Mouse (Mus musculus) v-Abl transformed pro-B cells (cell line): ENCODE results near the gene P4htm.
"Not testable (repeated sequence)": the region's sequence is repeated elsewhere in the genome, so short reads cannot be mapped to it uniquely, and the experiment has no call there.

Experiments
- in situ Hi-C, 2 experiments: fragments of 400-800 bp; cut with MboI; formaldehyde crosslinking; loops; one replicate each; pipeline ENCODE4 v1.15.1; 2025; ENCODE audit not compliant: unreplicated experiment in 2 of 2

Gene P4htm

DNA sequence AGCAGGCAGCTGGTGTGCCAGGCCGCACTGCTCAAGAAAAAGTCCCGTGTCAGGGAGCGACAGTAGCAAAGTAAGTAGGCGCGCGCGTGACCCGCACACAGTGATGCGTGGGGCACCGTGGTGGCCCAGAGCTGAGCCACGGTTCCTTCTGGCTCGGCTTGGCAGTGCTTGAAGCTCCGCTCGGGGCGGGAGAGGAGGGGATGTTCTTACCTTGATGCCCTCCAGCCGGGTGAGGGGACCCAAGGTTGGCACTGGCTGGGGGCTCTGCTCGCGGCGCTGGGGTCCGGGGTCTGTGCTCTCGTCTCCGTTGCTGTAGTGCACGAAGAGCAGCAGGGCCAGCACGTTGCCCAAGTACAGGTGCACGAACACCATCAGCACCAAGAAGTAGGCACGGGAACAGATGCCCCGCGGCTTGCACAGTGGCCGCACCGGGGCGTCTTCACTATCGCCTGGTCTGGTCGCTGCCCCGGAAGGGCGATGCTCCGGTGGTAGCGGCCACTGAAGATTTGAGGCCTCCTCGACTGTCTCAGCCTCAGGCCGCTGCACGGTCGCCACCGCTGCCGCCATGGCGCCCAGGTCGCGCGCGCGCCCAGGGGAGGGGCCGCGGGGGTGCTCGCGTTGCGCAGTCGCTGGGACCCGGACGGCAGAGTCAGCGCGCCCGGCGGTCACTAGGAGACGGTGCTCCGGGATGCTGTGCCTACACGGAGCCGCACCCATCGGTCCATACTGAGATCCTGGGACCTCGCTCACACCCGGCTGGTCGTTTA, at the start of gene P4htm:
Gene P4htm, minus strand, starts transcription at position 670 of the 767 bp plus-strand sequence.
- in situ Hi-C loops, result no loop called here

DNA sequence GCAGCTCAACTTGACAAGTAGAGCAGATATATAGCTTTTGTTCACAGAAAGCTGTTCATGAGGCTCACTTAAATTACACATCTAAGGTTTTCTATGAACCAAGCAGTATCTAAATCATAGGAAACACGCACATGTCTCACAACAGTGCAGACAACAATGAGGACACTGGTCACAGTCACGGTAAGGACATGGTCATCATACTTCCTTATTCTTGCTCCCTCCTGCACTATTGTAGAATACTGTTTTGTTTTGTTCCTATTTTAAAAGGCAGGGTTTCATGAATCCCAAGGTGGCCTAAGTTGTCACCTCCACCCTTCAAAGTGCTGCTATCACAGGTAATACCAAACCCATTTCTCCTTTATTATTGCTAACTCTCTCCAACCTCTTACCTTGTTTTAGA, 42.4 kb upstream of the P4htm start:
- in situ Hi-C loops, result no loop called here

DNA sequence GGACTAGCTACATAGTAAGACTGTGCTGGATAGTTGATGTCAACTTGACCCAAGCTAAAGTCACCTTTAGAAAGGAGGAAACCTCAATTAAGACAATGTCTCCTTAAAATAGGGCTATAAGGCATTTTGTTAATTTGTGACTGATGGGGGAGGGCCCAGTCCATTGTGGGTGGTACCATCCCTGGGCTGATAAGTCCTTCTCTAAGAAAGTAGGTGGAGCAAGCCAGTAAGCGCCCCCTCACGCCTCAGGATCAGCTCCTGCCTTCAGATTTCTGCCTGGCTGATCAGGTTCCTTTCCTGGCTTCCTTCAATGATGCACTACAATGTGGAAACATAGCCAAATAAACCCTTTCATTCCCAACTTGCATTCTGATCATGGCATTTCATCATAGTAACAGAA, 37.9 kb upstream of the P4htm start:
- in situ Hi-C loops, result no loop called here

DNA sequence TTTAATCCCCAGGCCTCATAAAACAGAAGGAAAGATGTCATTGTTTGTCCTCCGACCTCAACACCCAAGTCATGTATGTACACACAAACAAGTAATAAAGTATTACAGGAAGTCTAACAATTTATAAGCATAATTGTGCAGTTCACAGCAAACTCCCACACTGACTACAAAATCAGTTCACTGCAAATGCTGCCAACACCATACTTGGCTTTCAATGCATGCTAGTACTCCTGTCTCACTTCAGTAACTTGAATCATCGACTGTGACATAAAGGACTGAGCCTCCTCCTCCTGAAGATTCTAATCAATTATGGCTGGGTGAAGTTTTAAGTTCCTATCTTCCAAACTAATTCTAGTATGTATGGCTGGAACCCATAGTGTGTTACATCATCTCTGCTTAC, 36.4 kb upstream of the P4htm start:
- in situ Hi-C loops, result no loop called here

DNA sequence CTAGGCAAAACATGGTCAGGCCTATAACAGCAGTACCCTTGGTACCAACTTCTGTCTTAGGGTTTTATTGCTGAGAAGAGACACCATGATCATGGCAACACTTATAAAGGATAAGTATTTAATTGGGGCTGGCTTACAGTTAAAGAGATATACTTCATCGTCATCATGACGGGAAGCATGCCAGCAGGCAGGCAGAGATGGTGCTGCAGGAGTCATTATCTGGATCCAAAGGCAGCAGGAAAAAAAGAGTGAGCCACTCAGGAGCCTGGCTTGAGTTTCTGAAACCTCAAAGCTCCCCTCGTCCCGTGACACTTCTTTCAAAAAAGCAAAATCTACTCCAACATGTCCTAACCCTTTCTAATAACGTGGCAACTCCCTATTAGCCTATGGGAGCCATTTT, 34.9 kb upstream of the P4htm start:
- in situ Hi-C loops, result no loop called here

DNA sequence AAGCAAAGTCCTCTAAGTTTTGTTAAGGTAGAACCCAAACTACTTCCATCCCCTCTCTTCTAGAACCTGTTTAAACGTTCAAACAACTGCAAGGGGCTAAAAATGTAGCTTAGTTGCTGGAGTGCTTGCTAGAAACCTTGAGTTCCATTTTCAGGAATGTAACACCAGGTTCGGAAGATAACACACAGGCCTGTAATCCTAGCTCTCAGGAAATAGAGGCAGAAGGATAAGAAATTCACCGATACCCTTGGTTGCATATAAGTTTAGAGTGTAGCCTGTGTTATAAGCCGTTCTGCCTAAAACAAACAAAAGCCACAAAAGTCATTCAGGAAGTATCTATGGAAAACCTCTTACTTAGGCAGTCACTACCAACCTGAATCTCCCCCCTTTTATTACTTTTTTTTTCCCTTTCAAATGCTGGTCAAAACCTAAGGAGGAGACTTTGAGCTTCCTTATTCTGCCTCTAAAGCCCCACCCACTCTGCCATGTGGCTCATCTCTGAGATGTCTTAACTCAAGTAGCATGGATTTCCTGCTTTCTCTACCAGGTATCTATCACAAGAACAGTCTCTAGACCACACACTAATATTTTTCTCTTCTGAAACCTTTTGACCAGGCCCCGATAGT, 34.3 kb upstream of the P4htm start:
- in situ Hi-C loops, result no loop called here

DNA sequence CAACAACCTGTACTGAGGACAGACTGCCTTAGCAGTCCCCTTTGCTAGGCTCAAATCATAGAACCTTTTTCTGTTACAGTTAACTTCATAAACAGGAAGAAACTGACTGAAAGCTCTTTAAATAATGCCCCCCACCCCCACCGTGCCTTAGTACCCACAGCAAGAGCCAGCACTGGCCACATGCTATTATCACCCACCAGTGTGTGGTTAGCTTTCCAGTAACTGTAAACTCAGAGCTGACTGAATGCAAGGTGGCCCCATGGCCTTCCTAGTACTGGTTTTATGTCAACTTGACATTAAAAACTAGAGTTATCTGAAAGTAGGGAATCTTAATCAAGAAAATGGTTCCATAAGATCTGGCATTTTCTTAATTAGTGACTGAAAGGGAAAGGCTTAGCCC, 33.2 kb upstream of the P4htm start:
- in situ Hi-C loops, result no loop called here

DNA sequence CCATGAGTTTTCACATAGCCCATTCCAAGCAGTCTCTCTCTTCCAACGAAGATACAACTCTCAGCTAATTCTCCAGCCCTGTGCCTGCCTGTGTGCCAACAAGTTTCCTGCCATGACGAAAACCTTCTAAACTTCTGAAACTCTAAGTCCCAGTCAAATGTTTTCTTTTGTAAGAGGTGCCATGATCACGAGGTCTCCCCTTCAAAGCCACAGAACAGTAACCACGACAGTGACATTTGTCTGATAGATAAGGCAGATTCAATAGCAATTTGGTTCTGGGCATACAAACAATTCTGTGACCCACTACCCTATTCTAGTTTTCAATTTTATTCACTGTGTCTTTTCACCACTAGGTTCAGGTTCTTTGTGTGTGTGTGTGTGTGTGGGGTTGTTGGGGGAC, 30.7 kb upstream of the P4htm start:
- in situ Hi-C loops, result no loop called here

DNA sequence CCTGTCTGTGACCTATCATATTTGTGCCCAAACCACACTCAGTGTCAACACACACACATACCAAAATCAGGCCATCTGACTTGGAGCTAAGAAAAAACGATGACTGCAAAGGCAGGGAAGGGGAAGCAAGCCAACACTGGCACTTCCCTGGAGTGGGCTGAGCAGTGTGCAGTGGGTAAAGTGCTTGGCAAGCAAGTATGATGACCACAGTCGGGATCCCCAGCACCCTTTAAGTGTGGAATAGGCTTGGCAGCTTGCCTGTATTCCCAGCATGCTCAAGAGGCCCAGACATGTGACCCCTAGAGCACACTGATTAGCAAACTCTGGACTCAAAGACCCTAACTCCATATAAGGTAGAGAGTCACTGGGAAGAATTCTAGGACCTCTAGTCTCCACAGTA, 29.0 kb upstream of the P4htm start:
- in situ Hi-C loops, result no loop called here

DNA sequence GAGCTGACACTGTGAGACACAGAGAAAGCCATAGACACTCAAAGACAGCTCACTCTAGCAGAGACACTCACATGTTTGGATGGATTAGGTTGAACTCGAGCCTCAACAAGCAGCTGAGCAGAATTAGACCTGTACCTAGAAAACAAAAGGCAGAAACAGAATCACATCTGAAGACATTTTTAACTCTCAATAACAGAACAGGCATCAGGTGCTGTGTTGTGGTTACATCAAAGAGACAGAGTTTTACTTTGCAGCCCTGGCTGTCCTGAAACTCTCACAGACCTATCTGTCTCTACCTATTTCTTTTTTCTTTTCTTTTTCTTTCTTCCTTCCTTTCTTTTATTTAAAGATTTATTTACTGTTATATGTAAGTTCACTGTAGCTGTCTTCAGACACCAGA, 19.8 kb upstream of the P4htm start:
- in situ Hi-C loops, result no loop called here

DNA sequence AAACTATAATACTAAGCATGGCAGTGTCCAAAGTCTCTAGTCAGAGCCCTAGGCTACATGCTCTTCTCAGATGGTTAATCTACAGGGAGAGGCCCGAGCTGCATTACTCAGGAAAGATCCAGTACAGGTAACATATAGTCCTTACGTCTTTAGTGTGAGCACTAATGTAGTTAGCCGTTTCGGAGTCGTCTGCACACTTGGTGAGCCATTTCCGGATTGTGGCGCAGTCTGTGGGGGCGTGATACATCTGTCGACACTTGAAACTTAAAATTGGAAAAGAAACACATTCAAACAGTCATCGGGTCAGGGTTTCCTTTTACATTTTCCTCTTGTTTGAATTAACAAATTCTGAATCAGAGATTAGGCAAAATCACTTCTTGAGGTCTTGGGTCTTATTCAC, 14.0 kb upstream of the P4htm start:
- in situ Hi-C loops, result no loop called here

DNA sequence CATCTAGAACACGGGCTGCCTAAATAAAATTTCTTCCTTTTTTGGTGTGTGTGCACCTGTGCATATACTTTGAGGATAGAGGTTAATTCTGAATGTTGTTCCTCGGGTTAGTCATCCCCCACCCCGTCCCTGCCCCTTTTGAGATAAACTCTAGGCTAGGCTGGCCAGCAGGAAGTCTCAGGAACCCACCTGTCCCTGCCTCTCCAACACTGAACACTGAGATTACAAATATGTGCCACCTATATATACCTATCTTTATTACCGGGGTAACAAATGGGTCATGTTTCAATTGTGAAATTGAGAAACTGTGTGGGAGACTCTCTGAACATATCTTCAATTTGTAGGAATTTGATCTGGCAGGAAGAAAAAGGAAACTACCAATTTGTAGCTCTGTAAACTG, 11.4 kb upstream of the P4htm start:
- in situ Hi-C loops, result no loop called here

DNA sequence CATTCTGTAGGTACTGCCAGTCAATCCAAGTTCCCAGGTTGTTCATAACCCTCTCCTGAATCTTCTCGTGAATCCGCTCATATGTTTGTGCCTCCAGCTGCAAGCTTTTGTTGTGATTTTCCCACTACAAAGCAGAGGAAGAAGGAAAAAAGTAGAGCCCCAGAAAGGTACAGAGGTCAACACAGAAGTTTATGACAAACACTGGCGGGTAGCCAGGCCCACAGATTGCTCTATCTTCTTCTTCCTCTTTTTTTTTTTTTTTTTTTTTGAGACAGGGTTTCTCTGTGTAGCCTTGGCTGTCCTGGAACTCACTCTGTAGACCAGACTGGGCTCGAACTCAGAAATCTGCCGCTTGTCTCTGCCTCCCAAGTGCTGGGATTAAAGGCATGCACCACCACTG, 10.5 kb upstream of the P4htm start:
- in situ Hi-C loops, result not testable (repeated sequence)

DNA sequence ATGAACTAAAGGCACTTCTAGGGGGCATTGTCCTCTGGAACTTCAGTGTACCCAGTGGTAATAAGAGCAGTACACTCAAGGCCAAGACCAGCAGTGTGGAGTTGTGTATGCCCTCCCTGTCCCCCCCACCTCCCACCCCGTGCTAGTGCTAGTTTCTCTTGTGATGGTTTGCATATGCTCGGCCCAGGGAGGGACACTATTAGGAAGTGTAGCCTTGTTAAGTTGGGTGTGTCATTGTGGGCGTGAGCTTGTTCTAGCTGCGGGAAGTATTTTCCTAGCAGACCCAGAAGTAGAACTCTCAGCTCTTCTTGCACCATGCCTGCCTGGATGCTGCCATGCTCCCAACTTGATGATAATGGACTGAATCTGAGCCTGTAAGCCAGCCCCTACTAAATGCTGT, 4.5 kb upstream of the P4htm start:
- in situ Hi-C loops, result no loop called here

DNA sequence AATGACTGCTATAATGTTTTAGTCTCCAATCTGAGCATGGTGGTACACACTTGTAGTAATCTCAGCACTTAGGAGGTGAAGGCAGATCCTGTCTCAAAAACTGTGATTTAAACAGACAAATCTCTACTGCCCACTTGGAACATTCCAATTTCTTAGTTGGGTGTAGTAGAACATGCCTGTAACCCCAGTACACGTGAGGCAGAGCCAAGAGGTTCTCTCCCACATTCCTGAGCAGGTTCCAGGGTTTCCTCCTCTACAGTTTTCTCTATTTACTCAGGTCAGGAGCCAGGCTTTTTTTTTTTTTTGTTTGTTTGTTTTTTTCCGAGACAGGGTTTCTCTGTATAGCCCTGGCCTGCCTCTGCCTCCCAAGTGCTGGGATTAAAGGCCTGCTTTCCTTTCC, 2.5 kb upstream of the P4htm start:
- in situ Hi-C loops, result no loop called here

DNA sequence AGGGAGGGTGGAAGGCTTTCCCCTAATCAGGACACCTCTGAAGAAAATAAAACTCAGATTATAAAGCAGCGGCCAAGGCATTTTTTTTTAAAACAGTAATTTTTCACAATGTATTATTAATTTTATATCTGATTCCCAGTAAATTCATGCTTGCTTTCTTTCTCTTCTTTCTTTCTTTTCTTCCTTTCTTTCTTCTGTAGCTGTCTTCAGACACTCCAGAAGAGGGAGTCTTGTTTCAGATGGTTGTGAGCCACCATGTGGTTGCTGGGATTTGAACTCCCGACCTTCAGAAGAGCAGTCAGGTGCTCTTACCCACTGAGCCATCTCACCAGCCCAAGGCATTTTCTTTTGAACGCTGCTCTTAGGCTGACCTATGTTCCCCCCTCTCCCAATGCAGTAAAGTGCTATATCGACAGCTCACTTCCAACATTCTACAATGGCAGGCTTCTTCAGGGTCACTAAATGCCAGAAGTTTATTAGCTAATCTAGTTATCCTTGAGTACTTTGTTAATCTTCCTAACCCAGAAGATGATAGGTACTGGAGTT, 1.6 kb upstream of the P4htm start:
- in situ Hi-C loops, result no loop called here

DNA sequence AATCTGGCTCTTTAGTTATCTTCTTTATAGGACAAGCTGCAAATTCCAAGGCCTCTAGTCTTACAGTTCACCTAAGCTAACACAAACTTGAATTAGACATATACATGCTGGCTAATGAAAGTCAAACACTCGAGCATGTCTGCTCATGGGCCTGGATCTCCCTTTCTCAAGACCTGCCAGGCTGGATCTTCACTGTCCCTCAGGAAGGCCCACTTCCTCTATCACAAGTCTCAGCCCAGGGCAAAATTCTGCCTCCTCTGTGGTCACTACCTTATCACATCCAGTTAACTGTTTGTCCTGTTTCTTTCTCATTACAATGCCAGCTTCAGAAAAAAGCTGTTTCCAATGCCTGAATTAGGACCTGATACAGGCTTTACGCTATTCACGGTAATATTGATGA, 3.1 kb downstream of the P4htm start:
- in situ Hi-C loops, result no loop called here

DNA sequence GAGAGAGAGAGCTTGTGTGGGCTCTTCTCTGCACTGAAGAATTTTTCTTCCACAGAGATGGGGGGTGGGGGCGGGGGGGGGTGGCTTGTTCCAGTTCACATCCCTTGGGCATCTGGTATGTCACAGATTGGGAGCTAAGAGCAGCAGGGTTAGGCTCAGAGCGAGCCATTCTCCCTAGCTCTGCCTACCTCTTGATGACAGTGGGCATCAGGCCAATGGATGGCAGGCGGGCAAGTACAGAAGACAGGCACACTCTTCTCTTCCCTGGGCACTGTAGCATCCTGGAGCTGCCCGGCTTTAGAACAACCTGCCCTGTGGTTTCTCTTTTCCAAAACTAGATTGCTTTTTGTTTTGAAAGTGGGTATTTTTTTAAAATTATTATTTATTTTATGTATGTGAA, 6.0 kb downstream of the P4htm start:
- in situ Hi-C loops, result no loop called here

DNA sequence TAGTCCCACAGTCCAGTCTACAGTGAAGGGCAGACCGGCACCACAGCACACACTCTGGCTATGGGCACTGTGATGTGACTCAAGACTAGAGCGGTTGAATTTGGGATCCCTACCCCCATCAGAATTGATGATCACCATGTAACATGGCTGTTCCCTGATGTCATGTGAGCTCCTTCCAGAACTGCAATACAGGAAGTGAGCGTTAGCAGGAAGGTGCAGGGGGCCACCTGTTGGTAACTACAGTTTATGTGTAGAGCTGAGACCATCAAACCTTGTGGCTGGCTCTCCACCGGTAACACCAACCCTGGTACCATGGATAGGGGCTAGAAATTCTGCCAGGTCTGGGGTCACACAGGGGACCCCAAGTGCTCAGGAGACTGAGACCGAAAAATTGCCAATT, 8.2 kb downstream of the P4htm start:
- in situ Hi-C loops, result no loop called here

DNA sequence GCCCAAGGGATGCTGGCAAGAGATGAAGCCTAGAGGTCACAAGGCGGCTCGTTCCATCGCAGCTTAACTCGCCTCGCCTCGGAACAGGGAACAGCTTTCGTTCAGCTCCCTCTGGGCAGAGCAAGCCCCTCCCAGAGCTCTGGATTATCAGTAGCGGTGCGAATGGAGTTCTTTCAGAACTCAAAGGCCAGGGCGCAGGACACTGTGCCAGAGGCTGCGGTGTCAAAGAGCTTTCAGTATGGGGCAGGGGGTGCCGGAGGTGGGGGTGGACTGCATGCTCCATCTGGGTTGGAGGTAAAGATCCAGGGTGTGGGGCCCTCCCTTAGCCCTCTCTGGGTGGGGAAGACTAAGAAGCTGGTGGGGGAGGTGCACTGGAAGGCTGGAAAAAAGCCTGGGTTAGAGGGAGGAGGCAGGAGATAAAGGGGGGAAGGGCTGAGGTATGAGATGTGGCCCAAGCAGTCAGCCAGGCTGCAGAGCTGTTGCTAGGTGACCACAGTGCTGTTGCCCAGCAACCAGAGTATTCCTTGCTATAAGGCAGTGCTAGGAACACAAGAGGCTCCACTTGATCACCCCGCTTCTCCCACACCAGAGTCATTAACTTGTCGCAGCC, 9.8 kb downstream of the P4htm start:
- in situ Hi-C loops, result no loop called here

DNA sequence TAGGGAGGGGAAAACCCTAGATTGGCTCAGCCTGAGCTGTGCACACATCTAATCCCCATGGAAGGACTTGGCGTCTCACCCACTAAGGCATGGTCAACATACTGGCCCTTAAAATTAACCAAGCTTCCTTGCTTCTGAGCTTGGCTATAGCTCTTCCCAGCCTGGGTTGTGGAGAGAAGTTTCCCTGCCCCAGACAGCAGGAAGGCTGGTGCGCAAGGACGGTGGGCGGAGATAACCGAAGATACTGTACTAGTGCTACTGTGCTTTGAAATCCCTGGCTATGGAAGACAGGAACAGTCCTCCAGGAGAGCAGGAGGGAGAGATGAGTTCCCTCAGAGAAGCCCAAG, 18.1 kb downstream of the P4htm start:
- in situ Hi-C loops, result no loop called here
